Mouse (Mus musculus) liver, embryonic 14.5 days (tissue): Measurements from ENCODE around the gene Snta1.

ENCODE experiments used
- CTCF ChIP-seq: IDR thresholded peaks from 2 replicates; pipeline ENCODE4 v1.5.1; 2016; ENCODE audit warnings: antibody characterized with exemption, low read depth, control low read depth
- EP300 ChIP-seq: IDR thresholded peaks from 2 replicates; pipeline ENCODE4 v1.6.1; 2016; ENCODE audit warnings: antibody characterized with exemption, low read depth

DNA sequence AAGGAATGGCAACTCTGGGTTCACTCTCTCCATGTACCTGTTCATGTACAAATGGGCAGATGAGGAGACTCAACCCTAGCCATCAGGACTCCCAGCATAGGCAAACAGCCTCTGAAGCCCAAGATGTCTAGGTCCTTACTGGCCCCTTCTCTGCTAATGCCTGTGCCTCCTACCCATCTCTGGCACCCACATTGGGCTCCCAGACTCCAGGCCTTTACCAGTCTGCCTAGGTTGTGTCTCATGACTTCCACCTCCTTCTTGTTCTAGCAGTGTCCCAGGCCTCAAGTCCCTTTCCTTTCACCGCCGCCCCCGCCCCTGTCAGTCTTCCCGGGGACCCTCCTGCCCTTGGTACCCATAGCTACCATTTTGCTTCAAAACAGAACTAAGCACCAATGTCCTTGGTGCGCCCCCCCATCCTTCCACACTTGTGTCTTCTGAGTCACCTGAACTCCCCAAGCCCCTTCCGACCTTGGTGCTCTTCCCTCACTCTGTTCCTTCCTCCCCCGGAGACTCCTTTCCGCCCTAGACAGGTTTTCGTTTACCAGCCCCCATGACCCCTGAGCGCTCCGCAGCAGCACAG lies 746 bp downstream of the Snta1 start:
- no peak for TF ChIP-seq CTCF
- TF ChIP-seq EP300, result no peak
